Mouse (Mus musculus) erythroblast, embryonic 14.5 days (primary cell): Measurements from ENCODE around the gene Carmil2.

Source experiments
- GATA1 ChIP-seq: IDR thresholded peaks from 2 replicates; pipeline ENCODE4 v1.6.1; 2012; ENCODE audit warnings: low read length, inconsistent platforms, mixed read lengths
- TAL1 ChIP-seq: IDR thresholded peaks from 3 replicates; pipeline ENCODE4 v1.6.1; 2012; ENCODE audit warnings: low read length, inconsistent platforms, mixed read lengths

- TF ChIP-seq TAL1 (no peak), GATA1 (no peak)
Observed at GRCm38 (mm10) chr8:105640511-105640910, 45.6 kb upstream of the Carmil2 start.
